Mouse (Mus musculus) embryonic facial prominence, embryonic 11.5 days (tissue): ENCODE results near the gene Nthl1. TPM values are rescaled to one million over a fixed set of nuclear protein-coding genes. Genes with fewer than 3 reads are reported as not detected.

ENCODE experiments used
- ATAC-seq: fragments of 200-750 bp; cut with Nextera tagmentation; replicated peaks from 2 replicates; pipeline ENCODE4 v1.8.0; 2017; ENCODE audit warnings: low read depth; ENCODE audit not compliant: insufficient number of reproducible peaks, low FRiP score, low TSS enrichment
- DNase-seq: peaks from one replicate; pipeline ENCODE4 v3.0.0-alpha.2; 2015; ENCODE audit warnings: low spot score
- H3K27ac ChIP-seq: fragments of 300-500 bp; sonication (generic); replicated peaks from 2 replicates; pipeline ENCODE4 v1.5.1; 2014; ENCODE audit warnings: mild to moderate bottlenecking, low read depth, low read length, control low read depth
- H3K27me3 ChIP-seq: fragments of 300-500 bp; sonication (generic); 2 replicates; pipeline ENCODE4 v1.6.1; 2014; ENCODE audit warnings: mild to moderate bottlenecking, low read length, moderate library complexity, mixed read lengths; ENCODE audit not compliant: control insufficient read depth, insufficient read depth
- H3K36me3 ChIP-seq: fragments of 300-500 bp; sonication (generic); replicated peaks from 2 replicates; pipeline ENCODE4 v1.6.1; 2014; ENCODE audit warnings: low read depth, mild to moderate bottlenecking, low read length, moderate library complexity, mixed read lengths; ENCODE audit not compliant: control insufficient read depth, insufficient read depth
- H3K4me1 ChIP-seq: fragments of 300-500 bp; sonication (generic); 2 replicates; pipeline ENCODE4 v1.6.1; 2014; ENCODE audit warnings: low read length, mixed read lengths; ENCODE audit not compliant: control insufficient read depth, insufficient read depth
- H3K4me2 ChIP-seq: fragments of 300-500 bp; sonication (generic); 2 replicates; pipeline ENCODE4 v1.6.1; 2014; ENCODE audit warnings: low read depth, mild to moderate bottlenecking, control low read depth, low read length, moderate library complexity
- H3K4me3 ChIP-seq: fragments of 300-500 bp; sonication (generic); 2 replicates; pipeline ENCODE4 v1.5.1; 2014; ENCODE audit warnings: low read depth, low read length, control low read depth
- H3K9ac ChIP-seq: fragments of 300-500 bp; sonication (generic); replicated peaks from 2 replicates; pipeline ENCODE4 v1.6.1; 2014; ENCODE audit warnings: mild to moderate bottlenecking, control low read depth, low read length
- H3K9me3 ChIP-seq: fragments of 300-500 bp; sonication (generic); replicated peaks from 2 replicates; pipeline ENCODE4 v1.6.1; 2016; ENCODE audit warnings: mild to moderate bottlenecking, low read length, inconsistent platforms, mixed read lengths; ENCODE audit not compliant: control insufficient read depth
- WGBS: fragments of 180-500 bp; shearing (Covaris S2); extraction: QIAGEN DNeasy Blood & Tissue Kit; methylation state at CpG from one replicate; pipeline ENCODE4 v1.1.7; 2014; 5-methylcytosine and 5-hydroxymethylcytosine counted together
- microRNA-seq: library from miRNA; unstranded; fragments of <30 nt; microRNA quantifications from one replicate; pipeline ENCODE4, GENCODE M21; 2016; ENCODE audit warnings: borderline number of aligned reads
- polyA plus RNA-seq: library from polyadenylated mRNA; unstranded; fragments of >200 nt; fragmentation: Nextera tagmentation; extraction: Ambion mirVana; gene quantifications from 2 replicates; pipeline ENCODE4 v1.2.1, GENCODE M21; 2014

Gene Nthl1
- polyA plus RNA-seq, 1 experiment from 2014 or later: 18.6 TPM

- peak overlapping the region; percentile 32; the same call in 1 of the 2 replicates for H3K9ac ChIP-seq
- peak overlapping the region; percentile 25 for H3K4me3 ChIP-seq
- peaks cover 4% of the 10 kb centered on the region for H3K4me1 ChIP-seq
- DNase-seq: no peak
- peak overlapping the region; percentile 48 for H3K4me2 ChIP-seq
- H3K36me3 ChIP-seq: peaks cover 4% of the 10 kb centered on the region; the same call in 1 of the 2 replicates
- peaks cover 36% of the 10 kb centered on the region for H3K27me3 ChIP-seq
- no peak for ATAC-seq
- H3K27ac ChIP-seq: no peak overlapping the region
- WGBS: 15% methylated on average over 23 of the region's 23 CpGs
- no peaks in the 10 kb centered on the region for H3K9me3 ChIP-seq
Observed at GRCm38 (mm10) chr17:24687599-24687998, 55.1 kb downstream of the Nthl1 start.

Small RNAs within 50 kb of the gene (microRNA-seq; reads per million reads assigned to microRNA genes)
- gene Gm24589: not detected

Other genes starting within 250 kb of the Nthl1 start
- gene Rnps1, start 218.1 kb upstream of the Nthl1 start, polyA plus RNA-seq: 349 and 363 TPM in 2 replicates
- 74.6 and 77.2 TPM in 2 replicates for gene Eci1, start 206.0 kb upstream of the Nthl1 start, polyA plus RNA-seq
- gene Dnase1l2, start 189.6 kb upstream of the Nthl1 start, polyA plus RNA-seq: 1.1 TPM in 2 replicates
- gene E4f1, start 162.4 kb upstream of the Nthl1 start, polyA plus RNA-seq: 10.3 and 11.1 TPM in 2 replicates
- 53.7 and 54.9 TPM in 2 replicates for gene Pgp, start 162.3 kb upstream of the Nthl1 start, polyA plus RNA-seq
- gene Bricd5, start 158.8 kb upstream of the Nthl1 start, polyA plus RNA-seq: 0.42 TPM in 1 of 2 replicates, not detected in the other
- gene Mlst8, start 153.6 kb upstream of the Nthl1 start, polyA plus RNA-seq: 30.3 and 32.0 TPM in 2 replicates
- 2.6 and 2.8 TPM in 2 replicates for gene Caskin1, start 144.1 kb upstream of the Nthl1 start, polyA plus RNA-seq
- 86.1 and 88.2 TPM in 2 replicates for gene Traf7, start 104.7 kb upstream of the Nthl1 start, polyA plus RNA-seq
- 1.4 and 1.8 TPM in 2 replicates for gene Rab26, start 98.5 kb upstream of the Nthl1 start, polyA plus RNA-seq
- 9.6 and 16.6 TPM in 2 replicates for gene Pkd1, start 82.8 kb upstream of the Nthl1 start, polyA plus RNA-seq
- gene Tsc2, start 50 bp upstream of the Nthl1 start, polyA plus RNA-seq: 46.2 and 56.4 TPM in 2 replicates
- 48.3 and 50.2 TPM in 2 replicates for gene Slc9a3r2, start 17.6 kb downstream of the Nthl1 start, polyA plus RNA-seq
- gene Npw, start 25.8 kb downstream of the Nthl1 start, polyA plus RNA-seq: 0.48 TPM in 1 of 2 replicates, not detected in the other
- 24.1 and 26.6 TPM in 2 replicates for gene Zfp598, start 37.0 kb downstream of the Nthl1 start, polyA plus RNA-seq
- 6.2 and 6.6 TPM in 2 replicates for gene Syngr3, start 57.3 kb downstream of the Nthl1 start, polyA plus RNA-seq
- 46.8 and 52.4 TPM in 2 replicates for gene Gfer, start 63.5 kb downstream of the Nthl1 start, polyA plus RNA-seq
- 1.1 and 2.7 TPM in 2 replicates for gene Noxo1, start 63.6 kb downstream of the Nthl1 start, polyA plus RNA-seq
- 96.3 and 102 TPM in 2 replicates for gene Tbl3, start 75.0 kb downstream of the Nthl1 start, polyA plus RNA-seq
- gene Rnf151, start 85.4 kb downstream of the Nthl1 start, polyA plus RNA-seq: 0.18 and 0.24 TPM in 2 replicates
- 1,371 and 1,480 TPM in 2 replicates for gene Rps2, start 85.4 kb downstream of the Nthl1 start, polyA plus RNA-seq
- gene Ndufb10, start 91.8 kb downstream of the Nthl1 start, polyA plus RNA-seq: 191 and 217 TPM in 2 replicates
- not detected in 2 replicates for gene Rpl3l, start 95.1 kb downstream of the Nthl1 start, polyA plus RNA-seq
- gene Msrb1, start 104.0 kb downstream of the Nthl1 start, polyA plus RNA-seq: 23.6 and 24.3 TPM in 2 replicates
- 4.3 and 4.7 TPM in 2 replicates for gene Hs3st6, start 120.3 kb downstream of the Nthl1 start, polyA plus RNA-seq
- not detected in 2 replicates for gene Meiob, start 171.6 kb downstream of the Nthl1 start, polyA plus RNA-seq
- 23.2 and 24.1 TPM in 2 replicates for gene Hagh, start 207.5 kb downstream of the Nthl1 start, polyA plus RNA-seq
- 21.7 and 23.0 TPM in 2 replicates for gene Fahd1, start 217.7 kb downstream of the Nthl1 start, polyA plus RNA-seq
- gene Igfals, start 233.3 kb downstream of the Nthl1 start, polyA plus RNA-seq: 0.14 TPM in 2 replicates